Mouse (Mus musculus) liver, embryonic 13.5 days (tissue): ENCODE data around the gene Mybphl. TPM values are rescaled to one million over a fixed set of nuclear protein-coding genes. Genes with fewer than 3 reads are reported as not detected.

Experiments used
- ATAC-seq: fragments of 200-750 bp; cut with Nextera tagmentation; 2 replicates; pipeline ENCODE4 v1.8.0; 2017; ENCODE audit warnings: low read depth, mild to moderate bottlenecking, moderate number of reproducible peaks, moderate library complexity
- DNase-seq: peaks from one replicate; pipeline ENCODE4 v3.0.0; 2022
- H3K27ac ChIP-seq: fragments of 300-500 bp; sonication (generic); 2 replicates; pipeline ENCODE4 v1.5.1; 2015; ENCODE audit warnings: moderate library complexity, mild to moderate bottlenecking, inconsistent platforms
- H3K27me3 ChIP-seq: fragments of 300-500 bp; sonication (generic); 2 replicates; pipeline ENCODE4 v1.6.1; 2015; ENCODE audit warnings: mild to moderate bottlenecking, inconsistent platforms
- H3K36me3 ChIP-seq: fragments of 300-500 bp; sonication (generic); 2 replicates; pipeline ENCODE4 v1.6.1; 2015; ENCODE audit warnings: mild to moderate bottlenecking, inconsistent platforms
- H3K4me1 ChIP-seq: fragments of 300-500 bp; sonication (generic); replicated peaks from 2 replicates; pipeline ENCODE4 v1.6.1; 2015; ENCODE audit warnings: inconsistent platforms
- H3K4me2 ChIP-seq: fragments of 300-500 bp; sonication (generic); 2 replicates; pipeline ENCODE4 v1.6.1; 2015; ENCODE audit warnings: inconsistent platforms, mild to moderate bottlenecking, moderate library complexity
- H3K4me3 ChIP-seq: fragments of 300-500 bp; sonication (generic); replicated peaks from 2 replicates; pipeline ENCODE4 v1.5.1; 2015; ENCODE audit warnings: mild to moderate bottlenecking, inconsistent platforms
- H3K9ac ChIP-seq: fragments of 300-500 bp; sonication (generic); 2 replicates; pipeline ENCODE4 v1.6.1; 2015; ENCODE audit warnings: mild to moderate bottlenecking, inconsistent platforms
- H3K9me3 ChIP-seq: fragments of 300-500 bp; sonication (generic); replicated peaks from 2 replicates; pipeline ENCODE4 v1.6.1; 2016; ENCODE audit warnings: inconsistent platforms
- WGBS: fragments of 180-500 bp; shearing (Covaris S2); methylation state at CpG from one replicate; pipeline ENCODE4 v1.1.7; 2015; ENCODE audit not compliant: insufficient replicate concordance; 5-methylcytosine and 5-hydroxymethylcytosine counted together
- polyA plus RNA-seq: library from polyadenylated mRNA; unstranded; fragments of >200 nt; fragmentation: Nextera tagmentation; extraction: Ambion mirVana; gene quantifications from 2 replicates; pipeline ENCODE4 v1.2.1, GENCODE M21; 2015

Gene Mybphl
- polyA plus RNA-seq, 1 experiment from 2014 or later = 0.07 TPM

DNA sequence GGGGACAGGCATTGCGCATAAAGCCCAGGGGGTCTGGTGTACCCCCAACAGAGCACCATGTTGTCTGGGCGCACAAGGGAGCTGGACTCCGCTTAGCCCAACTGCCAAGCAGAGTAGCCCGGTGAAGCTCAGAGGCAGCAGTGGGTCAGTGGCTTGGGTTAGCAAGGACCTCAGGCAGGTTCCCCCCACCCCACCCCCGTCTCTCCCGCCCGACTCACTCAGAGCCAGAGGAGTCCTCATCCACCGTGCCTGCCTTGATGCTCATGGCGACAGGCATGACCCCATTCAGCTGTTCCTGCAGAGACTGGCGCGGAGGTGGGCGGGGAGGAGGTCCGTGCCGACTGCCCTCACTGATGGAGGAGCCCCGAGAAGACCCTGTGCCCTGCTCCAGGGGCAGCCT is 28.1 kb downstream of the Mybphl start:
- H3K4me2 ChIP-seq = no peak overlapping the region
- no peak overlapping the region for H3K27ac ChIP-seq

DNA sequence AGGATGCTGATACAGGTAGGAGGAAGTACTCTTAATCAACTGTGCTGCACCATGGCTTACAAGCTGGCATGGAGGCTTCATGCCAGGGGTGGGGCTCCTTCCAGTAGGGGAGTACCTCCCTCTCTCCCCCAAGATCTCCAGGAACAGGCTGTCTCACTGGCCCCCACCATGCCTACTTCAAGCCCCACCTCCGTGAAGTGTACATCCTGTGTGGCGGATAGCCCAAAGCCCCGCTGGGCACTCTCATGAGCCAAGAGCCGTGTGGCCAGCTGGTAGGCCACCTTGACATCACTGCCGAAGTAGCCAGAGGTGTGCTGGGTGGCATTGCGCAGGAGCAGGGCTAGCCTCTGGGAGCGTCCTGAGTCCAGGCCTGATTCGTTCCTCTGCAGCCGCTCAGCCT is 33.6 kb downstream of the Mybphl start:
- no peak for ATAC-seq

More for the DNA sequence above, 28.1 kb downstream of the Mybphl start:
- 56% methylated on average over 15 of the region's 15 CpGs for WGBS
- no peak overlapping the region for H3K9ac ChIP-seq
- peaks cover 14% of the 10 kb centered on the region for H3K4me1 ChIP-seq
- H3K4me3 ChIP-seq = no peak overlapping the region
- no peaks in the 10 kb centered on the region for H3K9me3 ChIP-seq
- DNase-seq = no peak
- no peak for ATAC-seq
- no peaks in the 10 kb centered on the region for H3K27me3 ChIP-seq
- H3K36me3 ChIP-seq = 0 out of 2 replicates have a peak, but pooled peaks cover under 1% of the 10 kb centered on the region

DNA sequence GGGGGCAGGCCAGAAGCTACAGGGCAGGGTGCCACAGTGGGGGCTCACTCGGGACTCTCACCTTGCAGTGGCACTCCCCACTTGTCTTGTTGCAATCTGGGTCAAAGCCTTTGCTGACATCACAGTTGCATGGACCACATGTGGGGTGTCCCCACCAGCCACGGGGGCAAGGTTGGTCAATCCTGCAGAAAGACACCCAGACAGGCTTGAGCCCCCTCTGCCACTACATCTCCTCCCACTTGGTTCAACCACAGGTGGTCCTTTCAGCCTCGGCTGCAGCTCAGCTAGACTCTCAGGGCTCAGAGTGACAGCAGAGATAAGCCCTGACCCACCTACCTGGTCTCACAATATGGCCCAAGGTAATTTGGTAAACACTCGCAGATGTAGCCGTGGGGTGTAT is 35.7 kb downstream of the Mybphl start:
- DNase-seq (no peak), ATAC-seq (no peak)
- no peak overlapping the region for H3K27ac ChIP-seq

More for the DNA sequence above, 33.6 kb downstream of the Mybphl start:
- 73% methylated on average over 9 of the region's 9 CpGs for WGBS
- Histone ChIP-seq H3K4me1 (0 out of 2 replicates have a peak, but pooled peaks cover 3% of the 10 kb centered on the region), H3K27me3 (0 out of 2 replicates have a peak, but pooled peaks cover 3% of the 10 kb centered on the region), H3K4me3 (no peak overlapping the region), H3K36me3 (no peaks in the 10 kb centered on the region), H3K4me2 (no peak overlapping the region), H3K27ac (no peak overlapping the region), H3K9ac (no peak overlapping the region), H3K9me3 (no peaks in the 10 kb centered on the region)
- DNase-seq = no peak

DNA sequence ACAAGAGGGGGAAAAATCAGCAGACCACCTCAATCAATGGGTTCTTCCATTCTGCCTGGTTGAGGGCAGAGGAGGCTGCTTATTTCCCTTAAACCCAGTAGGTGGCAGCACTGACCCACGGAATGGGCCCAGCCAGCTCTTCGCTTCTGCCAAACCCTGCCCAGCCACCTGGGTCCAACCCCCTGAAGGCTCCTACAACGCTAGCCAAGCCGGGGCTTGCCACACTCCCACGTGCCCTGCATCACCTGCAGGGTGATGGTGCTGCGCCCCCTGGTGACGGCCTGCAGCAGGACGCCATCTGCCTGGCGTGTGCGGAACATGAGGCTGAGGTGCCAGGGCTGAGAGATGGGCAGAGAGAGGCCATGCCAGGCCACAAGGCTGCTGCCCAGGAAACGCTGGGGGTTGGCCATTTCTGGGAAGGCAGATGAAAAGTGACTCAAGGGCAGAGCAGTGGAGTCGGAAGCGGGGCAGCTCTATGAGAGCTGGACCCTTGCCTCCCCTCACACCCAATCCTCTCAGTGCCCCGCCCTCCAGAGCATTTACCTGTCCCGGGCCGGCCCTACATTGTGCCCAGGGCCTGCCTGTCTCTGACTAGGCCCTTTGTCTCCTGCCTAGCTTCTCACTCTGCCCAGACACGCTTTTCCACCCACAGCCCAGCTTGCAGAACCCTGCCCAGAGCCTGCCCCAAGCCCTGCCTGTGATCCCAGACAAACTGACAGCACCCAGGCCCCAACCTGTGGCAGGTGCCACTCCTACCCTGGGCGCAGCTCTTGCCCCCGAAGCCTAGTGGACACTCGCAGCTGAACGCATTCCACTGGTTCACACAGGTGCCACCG is 37.2 kb downstream of the Mybphl start:
- peak; percentile 53 for DNase-seq
- H3K4me1 ChIP-seq = 0 out of 2 replicates have a peak, but pooled peaks cover 3% of the 10 kb centered on the region
- H3K4me2 ChIP-seq = 0 out of 2 replicates have a peak overlapping the region, but pooled peaks have one; percentile 17
- ATAC-seq = peak; percentile 73
- 31% methylated on average over 22 of the region's 22 CpGs for WGBS
- no peak overlapping the region for H3K27ac ChIP-seq
- H3K9me3 ChIP-seq = no peaks in the 10 kb centered on the region
- H3K27me3 ChIP-seq = 0 out of 2 replicates have a peak, but pooled peaks cover 3% of the 10 kb centered on the region
- H3K9ac ChIP-seq = no peak overlapping the region
- H3K4me3 ChIP-seq = no peak overlapping the region
- H3K36me3 ChIP-seq = no peaks in the 10 kb centered on the region

More for the DNA sequence above, 35.7 kb downstream of the Mybphl start:
- H3K9ac ChIP-seq = no peak overlapping the region
- H3K4me1 ChIP-seq = 0 out of 2 replicates have a peak, but pooled peaks cover 3% of the 10 kb centered on the region
- no peaks in the 10 kb centered on the region for H3K36me3 ChIP-seq
- H3K4me2 ChIP-seq = no peak overlapping the region
- 0 out of 2 replicates have a peak, but pooled peaks cover 3% of the 10 kb centered on the region for H3K27me3 ChIP-seq
- H3K9me3 ChIP-seq = no peaks in the 10 kb centered on the region
- H3K4me3 ChIP-seq = no peak overlapping the region
- 54% methylated on average over 5 of the region's 5 CpGs for WGBS

DNA sequence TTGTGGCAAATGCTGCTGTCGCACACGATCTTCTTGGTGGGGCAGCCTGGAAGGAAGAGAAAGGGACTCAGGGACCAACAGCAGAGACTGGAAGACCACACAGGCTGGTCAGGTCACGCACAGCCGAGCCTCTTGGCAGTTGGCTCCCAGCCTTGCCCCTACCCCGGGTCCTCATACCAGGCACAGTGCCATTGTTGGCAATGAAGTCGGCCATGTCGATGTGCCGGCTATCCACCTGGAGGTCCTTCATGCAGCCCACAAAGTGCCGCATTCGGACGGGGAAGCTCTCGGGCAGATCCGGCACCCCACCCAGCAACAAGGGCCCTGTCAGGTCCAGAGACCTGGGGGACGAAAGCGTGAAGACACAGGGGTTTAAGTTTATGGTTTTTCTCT is 37.8 kb downstream of the Mybphl start:
- H3K4me1 ChIP-seq = 0 out of 2 replicates have a peak, but pooled peaks cover 3% of the 10 kb centered on the region
- no peaks in the 10 kb centered on the region for H3K9me3 ChIP-seq
- 0 out of 2 replicates have a peak, but pooled peaks cover 3% of the 10 kb centered on the region for H3K27me3 ChIP-seq
- H3K36me3 ChIP-seq = no peaks in the 10 kb centered on the region
- H3K9ac ChIP-seq = no peak overlapping the region
- ATAC-seq (no peak), DNase-seq (no peak)
- H3K4me3 ChIP-seq = no peak overlapping the region
- H3K4me2 ChIP-seq = no peak overlapping the region
- no peak overlapping the region for H3K27ac ChIP-seq
- 78% methylated on average over 15 of the region's 15 CpGs for WGBS

DNA sequence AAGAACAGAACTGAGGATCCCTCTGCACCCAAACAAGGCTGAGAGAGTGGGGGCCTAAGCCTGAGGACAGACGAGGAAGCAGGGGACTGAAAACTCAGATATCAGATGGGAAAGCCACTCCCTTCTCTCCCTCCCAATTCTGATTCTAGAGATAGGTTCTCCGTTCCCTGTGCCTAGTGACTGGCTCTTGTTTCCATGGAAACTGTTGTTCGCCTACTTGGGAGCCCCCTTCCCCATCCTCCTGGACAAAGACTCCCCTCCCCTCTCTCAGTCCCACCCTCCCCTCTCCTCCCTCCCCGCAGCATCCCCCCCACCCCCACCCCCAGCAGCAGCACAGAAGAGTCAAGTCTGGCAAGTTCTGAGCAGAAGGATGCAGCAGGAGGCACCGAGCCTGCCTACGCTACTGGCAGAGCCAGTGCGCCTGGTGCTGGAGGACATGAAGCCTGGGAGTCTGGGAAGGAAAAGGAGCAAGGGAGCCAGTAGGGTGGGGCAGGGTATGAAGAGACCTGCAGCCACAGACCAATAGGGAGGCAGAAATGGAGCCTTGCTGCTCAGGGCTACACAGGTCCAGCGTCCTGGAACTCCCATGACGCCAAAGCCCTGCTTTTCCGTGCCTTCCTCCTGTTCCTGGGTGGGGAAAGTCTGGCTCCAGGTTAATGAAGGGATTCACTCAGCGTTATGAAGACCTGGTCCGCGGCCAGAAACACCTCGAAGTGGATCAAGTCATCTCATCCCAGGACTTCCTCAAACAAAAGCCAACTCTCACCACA is 41.0 kb downstream of the Mybphl start:
- H3K4me2 ChIP-seq = no peak overlapping the region
- no peak overlapping the region for H3K9ac ChIP-seq
- ATAC-seq (no peak), DNase-seq (no peak)
- H3K27me3 ChIP-seq = 0 out of 2 replicates have a peak, but pooled peaks cover 3% of the 10 kb centered on the region
- no peaks in the 10 kb centered on the region for H3K9me3 ChIP-seq
- WGBS = 47% methylated on average over 14 of the region's 14 CpGs
- no peak overlapping the region for H3K27ac ChIP-seq
- H3K36me3 ChIP-seq = no peaks in the 10 kb centered on the region
- 0 out of 2 replicates have a peak, but pooled peaks cover 3% of the 10 kb centered on the region for H3K4me1 ChIP-seq
- H3K4me3 ChIP-seq = no peak overlapping the region

DNA sequence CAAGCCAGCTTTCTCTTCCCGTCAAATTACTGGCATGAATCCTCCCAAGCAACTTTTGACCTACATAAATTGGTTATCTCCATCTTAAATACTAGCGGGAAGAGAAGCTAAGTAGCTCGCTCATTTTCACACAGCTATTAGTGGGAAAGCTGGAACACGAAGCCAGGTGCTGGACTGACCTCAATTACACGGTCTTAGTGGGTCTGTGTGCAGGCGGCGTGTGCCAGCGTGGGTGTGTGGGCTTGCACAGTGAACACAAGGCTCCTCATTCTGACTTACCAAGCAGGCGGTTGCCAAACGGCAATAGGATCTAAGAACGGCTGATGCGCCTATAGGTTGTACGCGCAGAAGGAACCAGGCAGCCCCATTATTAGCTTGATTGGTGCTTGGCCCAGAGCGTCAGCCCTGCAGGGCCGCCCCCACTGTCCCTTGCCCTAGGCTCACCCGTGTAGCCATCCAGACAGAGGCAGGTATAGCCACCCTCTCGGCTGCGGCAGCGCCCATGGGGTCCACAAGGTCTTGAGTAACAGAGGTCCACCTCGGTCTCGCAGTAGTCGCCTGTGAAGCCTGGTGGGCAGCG is 41.7 kb downstream of the Mybphl start:
- no peak overlapping the region for H3K4me3 ChIP-seq
- no peak for DNase-seq
- H3K27me3 ChIP-seq = 0 out of 2 replicates have a peak, but pooled peaks cover 3% of the 10 kb centered on the region
- no peak for ATAC-seq
- H3K27ac ChIP-seq = no peak overlapping the region
- 76% methylated on average over 24 of the region's 24 CpGs for WGBS
- H3K4me1 ChIP-seq = 0 out of 2 replicates have a peak, but pooled peaks cover 3% of the 10 kb centered on the region
- no peaks in the 10 kb centered on the region for H3K36me3 ChIP-seq
- no peaks in the 10 kb centered on the region for H3K9me3 ChIP-seq
- no peak overlapping the region for H3K4me2 ChIP-seq
- no peak overlapping the region for H3K9ac ChIP-seq

DNA sequence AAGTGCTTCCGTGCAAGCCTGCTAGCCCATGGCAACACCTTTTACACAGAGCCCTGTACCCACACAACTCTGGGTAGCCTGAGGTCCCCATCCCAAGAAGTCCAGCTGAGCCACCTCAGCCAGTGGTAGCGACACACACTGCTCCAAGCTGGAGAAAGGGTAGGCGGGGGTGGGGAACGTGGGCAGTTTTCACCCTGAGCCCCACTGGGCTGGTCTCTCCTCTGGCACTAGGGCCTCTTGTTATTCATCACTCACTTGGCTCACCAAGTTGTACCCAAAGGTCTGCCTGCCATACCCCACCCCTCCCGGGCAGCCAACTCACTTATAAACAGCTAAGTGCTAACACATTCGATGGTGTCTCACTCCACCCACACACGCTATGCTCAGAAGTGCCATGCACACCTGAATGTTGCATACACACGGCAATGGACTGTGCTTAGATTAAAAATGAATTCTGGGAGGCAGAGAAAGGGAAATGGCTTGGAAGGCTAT is 43.9 kb downstream of the Mybphl start:
- no peak for ATAC-seq
- Histone ChIP-seq H3K4me2 (no peak overlapping the region), H3K4me1 (no peaks in the 10 kb centered on the region), H3K27ac (no peak overlapping the region), H3K9ac (no peak overlapping the region), H3K4me3 (no peak overlapping the region), H3K36me3 (no peaks in the 10 kb centered on the region), H3K27me3 (no peaks in the 10 kb centered on the region), H3K9me3 (peaks cover 4% of the 10 kb centered on the region)
- DNase-seq = no peak
- WGBS = 73% methylated on average over 8 of the region's 8 CpGs

DNA sequence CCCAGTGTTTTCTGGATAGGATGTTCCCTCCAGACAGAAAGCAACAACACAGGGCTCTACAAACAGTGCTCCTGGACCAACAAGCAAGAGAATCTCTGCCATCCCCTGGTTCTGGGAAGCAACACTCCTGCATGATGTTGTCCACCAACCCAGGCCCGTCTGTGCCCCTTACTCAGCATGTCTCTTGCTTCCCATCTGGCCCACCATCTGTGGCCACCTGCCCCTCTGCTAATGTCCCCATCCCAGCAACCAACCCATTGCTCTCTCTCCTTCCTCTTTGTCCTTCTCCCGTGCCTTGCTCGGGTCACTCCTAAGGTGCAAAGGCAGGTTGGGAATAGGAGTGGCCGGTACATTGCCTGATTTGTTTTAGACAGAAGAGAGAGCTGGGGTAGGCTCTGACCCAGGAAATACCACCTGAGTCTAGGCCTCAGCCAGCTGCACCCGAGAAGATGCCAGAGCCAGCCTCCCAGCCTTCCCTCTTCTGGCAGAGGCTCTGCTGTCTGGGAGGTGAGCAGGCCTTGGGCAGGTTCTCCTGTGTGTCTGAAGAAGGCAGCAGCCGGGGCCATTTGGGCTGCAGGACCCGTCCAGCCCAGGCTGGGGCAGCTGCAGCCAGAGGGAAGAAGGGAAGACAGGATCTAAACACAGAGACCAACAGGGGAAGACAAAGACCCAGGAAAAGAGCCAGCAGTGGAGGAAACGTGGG is 45.1 kb downstream of the Mybphl start:
- Histone ChIP-seq H3K9me3 (peaks cover 17% of the 10 kb centered on the region), H3K9ac (no peak overlapping the region), H3K4me1 (no peaks in the 10 kb centered on the region; the same call in 1 of the 2 replicates), H3K27me3 (peaks cover 9% of the 10 kb centered on the region), H3K4me2 (no peak overlapping the region), H3K27ac (no peak overlapping the region), H3K36me3 (no peaks in the 10 kb centered on the region), H3K4me3 (no peak overlapping the region)
- ATAC-seq = no peak
- DNase-seq = no peak
- WGBS = 53% methylated on average over 8 of the region's 8 CpGs

DNA sequence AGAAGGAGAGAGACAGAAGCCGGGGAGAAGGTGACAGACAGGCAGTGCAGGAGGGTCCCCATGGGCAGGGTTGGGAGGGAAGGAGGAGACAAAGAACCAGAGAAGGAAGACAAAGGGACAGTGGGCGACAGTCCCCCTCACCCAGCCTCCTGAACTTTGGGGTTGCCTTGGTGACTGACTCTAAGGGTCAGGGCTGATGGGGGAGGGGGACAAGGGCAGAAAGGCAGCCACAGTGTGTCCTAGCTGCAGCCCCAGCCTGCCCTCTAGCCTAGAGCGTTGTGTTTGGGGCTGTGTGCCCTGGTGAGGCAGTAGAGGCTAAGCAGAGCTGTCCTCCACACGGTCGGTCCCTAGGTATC is 45.6 kb downstream of the Mybphl start:
- Histone ChIP-seq H3K9me3 (peaks cover 17% of the 10 kb centered on the region), H3K4me3 (no peak overlapping the region), H3K4me2 (no peak overlapping the region), H3K4me1 (peaks cover 5% of the 10 kb centered on the region), H3K27me3 (peaks cover 14% of the 10 kb centered on the region), H3K27ac (no peak overlapping the region), H3K9ac (no peak overlapping the region), H3K36me3 (no peaks in the 10 kb centered on the region)
- DNase-seq (no peak), ATAC-seq (no peak)
- WGBS = 44% methylated on average over 5 of the region's 5 CpGs
